Mouse (Mus musculus) adrenal gland, postnatal 4 days (tissue): ENCODE measurements at regions not wholly inside any gene's neighbourhood (a gene's known extent, or its start where the extent isn't known, plus 50 kb on each side); places are given as distances from the start of the nearest gene placed in this dataset.

Experiments used
- DNase-seq, 2 experiments: peaks; one replicate each; pipeline ENCODE4 v3.0.0; 2021 to 2022; ENCODE audit warnings: low spot score in 2 of 2, mixed read lengths in 2 of 2

- no peak for DNase-seq
Observed at GRCm38 (mm10) chr1:194041393-194042352, 576.3 kb upstream of the Plxna2 start.

GRCm38 (mm10) chr1:194038711-194039110, 579.3 kb upstream of the Plxna2 start:
- no peak for DNase-seq

GRCm38 (mm10) chr1:194034199-194034883, 583.7 kb upstream of the Plxna2 start:
- no peak for DNase-seq

- no peak for DNase-seq
Observed at GRCm38 (mm10) chr1:194032603-194033002, 585.4 kb upstream of the Plxna2 start.

- DNase-seq: no peak
Observed at GRCm38 (mm10) chr1:194030651-194031228, 587.3 kb upstream of the Plxna2 start.

- no peak for DNase-seq
Observed at GRCm38 (mm10) chr1:194026958-194027692, 590.9 kb upstream of the Plxna2 start.

GRCm38 (mm10) chr1:194026213-194026612, 591.8 kb upstream of the Plxna2 start:
- DNase-seq: no peak

- no peak for DNase-seq
Observed at GRCm38 (mm10) chr1:194019282-194019681, 598.7 kb upstream of the Plxna2 start.

- no peak for DNase-seq
Observed at GRCm38 (mm10) chr1:193992226-193992625, 622.1 kb upstream of the Camk1g start.

GRCm38 (mm10) chr1:193989956-193990675, 620.0 kb upstream of the Camk1g start:
- DNase-seq: no peak

- DNase-seq: no peak
Observed at GRCm38 (mm10) chr1:193988970-193989904, 619.1 kb upstream of the Camk1g start.

GRCm38 (mm10) chr1:193980571-193980970, 610.5 kb upstream of the Camk1g start:
- peak in 1 of 2 experiments; percentile 5 for DNase-seq

GRCm38 (mm10) chr1:193971537-193971936, 601.4 kb upstream of the Camk1g start:
- DNase-seq: no peak

GRCm38 (mm10) chr1:193969264-193969908, 599.3 kb upstream of the Camk1g start:
- no peak for DNase-seq

GRCm38 (mm10) chr1:193967957-193968926, 598.1 kb upstream of the Camk1g start:
- no peak for DNase-seq

- no peak for DNase-seq
Observed at GRCm38 (mm10) chr1:193966652-193967555, 596.8 kb upstream of the Camk1g start.

- DNase-seq: no peak
Observed at GRCm38 (mm10) chr1:193965278-193965677, 595.2 kb upstream of the Camk1g start.
